Mouse (Mus musculus) embryo, embryonic 9.5 days (tissue): ENCODE measurements around the gene Vav2.
A peak's percentile ranks its signal among the peaks of the same experiment; 100 is the strongest.

Source experiments
- DNase-seq: peaks from one replicate; pipeline ENCODE4 v3.0.0-alpha.2; 2017; ENCODE audit errors: extremely low spot score

Gene Vav2

GRCm38 (mm10) chr2:27268325-27268724, 158.5 kb downstream of the Vav2 start:
- no peak for DNase-seq

GRCm38 (mm10) chr2:27265819-27266218, 161.0 kb downstream of the Vav2 start:
- DNase-seq = no peak

- DNase-seq = no peak
These were observed 163.8 kb downstream of the Vav2 start for GRCm38 (mm10) chr2:27262984-27263383.

- no peak for DNase-seq
These were observed 175.4 kb downstream of the Vav2 start for GRCm38 (mm10) chr2:27251434-27251833.

DNA sequence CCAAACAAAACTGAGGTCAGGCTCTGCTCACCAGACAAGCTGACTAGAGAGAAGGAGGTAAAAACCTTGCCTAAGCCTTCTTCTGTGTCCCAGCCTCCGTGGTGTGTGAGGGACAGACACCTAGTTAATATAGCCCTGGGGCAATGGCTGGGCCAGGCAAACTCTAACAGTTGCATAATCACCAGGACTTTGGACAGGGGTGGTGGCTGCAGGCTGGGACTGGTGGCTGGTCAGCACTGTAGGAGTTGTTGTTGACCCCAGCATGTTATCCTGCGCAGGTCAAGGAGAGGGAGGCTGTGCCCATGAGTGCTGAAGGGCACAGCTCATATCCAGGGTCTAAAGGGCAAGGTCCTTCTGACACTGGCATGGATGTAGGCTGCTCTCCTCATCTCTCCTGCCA, 178.6 kb downstream of the Vav2 start, which contains the start of gene Sardh:
TSS of gene Sardh (minus strand) at position 127 of the 400 bp plus-strand sequence.
- no peak for DNase-seq

- no peak for DNase-seq
These were observed 179.4 kb downstream of the Vav2 start for GRCm38 (mm10) chr2:27247487-27247863.

DNA sequence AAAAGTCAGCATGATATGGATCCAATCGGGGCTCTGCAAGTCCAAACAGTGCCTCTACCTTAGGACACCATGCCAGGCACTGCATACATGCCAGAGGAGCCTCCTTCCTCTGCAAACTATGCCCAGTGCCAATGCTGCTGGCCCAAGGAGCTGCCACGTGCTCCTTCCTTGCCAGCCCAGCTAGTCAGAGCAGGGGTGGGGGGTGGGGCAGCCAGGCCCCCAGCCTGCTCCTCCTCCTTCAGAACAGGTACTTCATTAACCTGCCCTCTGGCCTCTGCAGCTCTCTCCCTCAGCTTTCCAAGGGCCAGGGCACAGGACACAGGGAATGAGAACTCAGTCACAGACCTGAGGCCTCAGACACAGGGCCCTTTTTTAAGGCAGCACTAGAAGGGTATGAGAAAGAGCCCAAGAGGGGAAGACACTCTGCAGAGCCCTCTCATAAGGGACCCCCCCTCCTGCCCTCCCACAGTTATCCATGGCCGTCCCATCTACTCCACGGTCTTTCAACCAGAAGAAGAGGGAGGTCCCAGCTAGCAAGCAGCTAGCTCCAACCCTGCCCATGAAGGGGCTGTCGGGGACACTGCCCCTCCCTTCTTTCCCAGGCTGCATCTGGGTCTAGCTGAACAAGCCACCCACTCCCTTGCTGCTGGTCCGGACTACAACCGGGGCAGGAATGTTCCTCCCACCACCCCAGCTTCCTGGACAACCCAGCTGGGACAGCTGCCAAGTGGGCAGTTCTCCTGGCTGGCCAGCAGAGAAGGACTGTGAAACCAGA, 179.9 kb downstream of the Vav2 start:
- DNase-seq = no peak

GRCm38 (mm10) chr2:27245947-27246346, 180.9 kb downstream of the Vav2 start:
- DNase-seq = no peak

- peak; percentile 65 for DNase-seq
These were observed 189.5 kb downstream of the Vav2 start for GRCm38 (mm10) chr2:27237342-27237741.

GRCm38 (mm10) chr2:27235729-27236128, 191.1 kb downstream of the Vav2 start:
- DNase-seq = peak; percentile 71

GRCm38 (mm10) chr2:27232376-27232775, 194.5 kb downstream of the Vav2 start:
- peak; percentile 12 for DNase-seq

DNA sequence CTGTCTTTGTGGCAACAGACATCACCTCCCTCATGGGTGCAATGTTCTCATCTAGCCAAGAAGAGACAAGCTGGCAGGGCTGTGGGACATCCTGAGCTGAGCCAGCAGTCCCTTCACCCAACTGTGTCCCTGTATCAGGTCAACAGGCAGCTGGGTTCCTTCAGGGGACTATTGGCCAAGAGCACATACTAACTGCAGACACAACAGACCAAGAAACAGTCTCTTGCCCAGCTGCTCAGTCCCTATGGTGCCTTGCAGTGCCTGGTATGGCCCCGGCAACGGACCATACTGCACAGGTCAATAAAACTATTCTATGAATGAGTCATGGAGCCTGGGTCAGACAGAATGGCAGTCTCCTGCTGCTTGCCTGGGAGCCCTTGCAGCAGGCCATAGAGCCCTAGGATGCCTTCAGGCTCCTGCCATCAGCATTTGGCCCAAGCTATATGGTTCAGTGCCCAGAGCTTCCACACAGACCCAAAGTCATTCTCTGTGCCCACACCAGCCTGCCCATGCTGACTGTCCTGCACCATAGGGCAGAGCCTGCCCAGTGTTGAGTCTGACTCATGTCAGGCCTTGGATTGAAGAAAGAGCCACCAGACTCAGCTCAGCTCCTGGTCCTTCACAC, 197.2 kb downstream of the Vav2 start:
- DNase-seq = no peak

DNA sequence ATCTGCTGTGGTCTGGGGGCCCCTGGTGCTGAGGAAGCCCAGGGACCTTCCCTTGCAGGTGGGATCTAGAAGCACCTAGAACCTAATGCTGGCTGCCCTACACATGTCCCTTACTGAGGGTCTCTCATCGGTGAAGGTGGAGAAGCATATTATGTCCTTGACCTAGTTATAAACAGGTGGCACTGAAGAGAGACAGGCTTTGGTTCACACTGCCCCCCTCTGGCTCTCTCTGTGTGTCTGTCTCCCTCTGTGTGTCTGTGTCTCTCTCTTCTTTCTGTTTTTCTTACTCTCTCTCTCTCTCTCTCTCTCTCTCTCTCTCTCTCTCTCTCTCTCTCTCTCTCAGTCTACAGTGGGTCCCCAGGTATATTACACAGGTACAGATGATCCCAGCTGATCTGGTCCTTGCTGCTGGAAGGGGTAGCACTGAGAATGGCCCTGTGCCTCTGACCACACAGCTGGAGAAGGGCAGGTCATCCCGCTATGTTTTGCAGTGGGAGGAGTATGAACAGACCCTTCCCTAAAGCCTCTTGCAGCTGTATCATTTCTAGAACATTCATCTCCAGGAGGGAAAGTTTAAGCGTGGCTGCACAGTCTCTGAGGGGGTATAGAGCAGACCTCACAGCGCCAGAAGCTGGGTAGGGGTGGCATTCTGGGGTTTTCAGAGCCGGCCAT, 197.9 kb downstream of the Vav2 start:
- DNase-seq = no peak

- DNase-seq = no peak
These were observed 200.3 kb downstream of the Vav2 start for GRCm38 (mm10) chr2:27226572-27226971.

DNA sequence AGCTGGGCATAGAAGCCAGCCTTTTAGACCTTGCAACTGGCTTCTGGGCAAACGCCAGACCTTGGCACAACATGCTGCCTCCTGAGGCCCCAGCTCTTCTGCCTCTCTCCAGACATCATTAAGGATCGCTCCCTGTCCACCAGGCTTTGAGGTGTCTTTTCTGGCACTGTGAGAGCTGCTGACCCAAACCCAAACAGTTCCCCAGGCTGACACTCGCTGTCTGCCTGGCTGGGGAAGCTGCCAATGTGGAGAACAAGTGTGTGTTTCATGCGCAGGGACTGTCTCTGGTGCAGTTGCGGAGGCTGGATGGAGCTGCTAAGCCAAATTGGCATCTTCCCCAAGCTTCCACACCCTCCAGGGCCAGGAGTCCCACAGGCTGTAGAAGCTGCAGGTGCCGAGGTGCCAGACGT, 203.8 kb downstream of the Vav2 start:
- DNase-seq = no peak

GRCm38 (mm10) chr2:27218569-27218968, 208.3 kb downstream of the Vav2 start:
- no peak for DNase-seq

DNA sequence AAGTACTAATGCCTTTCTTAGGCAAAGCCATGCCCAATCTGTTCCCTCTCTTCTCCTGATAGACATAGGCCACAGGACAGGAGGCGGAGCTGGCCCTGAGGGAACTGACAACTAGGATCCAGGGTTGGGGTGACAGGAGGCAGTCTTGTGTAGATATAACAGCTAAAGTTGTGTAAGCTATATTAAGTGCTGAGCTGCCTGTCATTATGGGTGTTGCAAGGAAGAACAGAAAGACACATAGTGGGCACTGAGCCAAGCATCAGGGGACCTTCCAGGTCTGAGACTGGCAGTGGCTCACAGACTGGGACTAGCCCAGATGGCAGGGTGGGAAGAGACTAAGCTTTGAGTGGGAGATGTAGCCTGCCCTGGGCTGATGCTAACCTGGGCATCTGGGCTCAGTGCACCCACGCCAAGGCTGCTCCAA, 208.7 kb downstream of the Vav2 start:
- DNase-seq = no peak

GRCm38 (mm10) chr2:27215537-27215936, 211.3 kb downstream of the Vav2 start:
- DNase-seq = no peak
